Mouse (Mus musculus) megakaryocyte, embryonic 14.5 days (primary cell): ENCODE measurements around the gene Tmed8.

Experiments
- FLI1 ChIP-seq: IDR thresholded peaks from 2 replicates; pipeline ENCODE4 v1.6.1; 2012; ENCODE audit warnings: low read length, inconsistent platforms, mixed read lengths
- GATA1 ChIP-seq: IDR thresholded peaks from 3 replicates; pipeline ENCODE4 v1.6.1; 2012; ENCODE audit warnings: mixed read lengths, low read length, inconsistent platforms, borderline replicate concordance

DNA sequence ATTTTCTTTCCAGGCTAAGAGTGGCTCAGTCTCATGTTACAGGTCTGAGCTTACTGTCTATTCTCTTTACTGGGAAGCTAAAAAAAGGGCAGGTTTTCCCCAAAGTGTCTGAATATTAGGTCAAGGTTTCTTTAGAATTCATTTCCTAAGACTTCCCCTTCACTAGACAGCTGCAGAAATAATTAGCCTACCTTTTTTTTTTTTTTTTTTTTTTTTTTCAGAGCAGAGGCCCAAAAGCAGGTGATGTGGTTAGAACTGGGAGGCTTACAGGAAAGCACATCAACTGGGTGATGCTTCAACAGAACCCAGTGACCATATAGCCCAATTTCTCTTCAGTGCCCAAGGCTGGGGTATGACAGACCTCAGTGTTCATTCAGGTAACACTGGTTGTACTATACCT, 3.9 kb downstream of the Tmed8 start:
- TF ChIP-seq GATA1 (no peak), FLI1 (no peak)
